Mouse (Mus musculus): ENCODE data around the gene Stx4a. TPM values are rescaled to one million over a fixed set of nuclear protein-coding genes. Genes with fewer than 3 reads are reported as not detected.

Gene Stx4a
- total RNA-seq, 2 experiments from 2014 or later: 34.5 to 40.0 TPM

DNA sequence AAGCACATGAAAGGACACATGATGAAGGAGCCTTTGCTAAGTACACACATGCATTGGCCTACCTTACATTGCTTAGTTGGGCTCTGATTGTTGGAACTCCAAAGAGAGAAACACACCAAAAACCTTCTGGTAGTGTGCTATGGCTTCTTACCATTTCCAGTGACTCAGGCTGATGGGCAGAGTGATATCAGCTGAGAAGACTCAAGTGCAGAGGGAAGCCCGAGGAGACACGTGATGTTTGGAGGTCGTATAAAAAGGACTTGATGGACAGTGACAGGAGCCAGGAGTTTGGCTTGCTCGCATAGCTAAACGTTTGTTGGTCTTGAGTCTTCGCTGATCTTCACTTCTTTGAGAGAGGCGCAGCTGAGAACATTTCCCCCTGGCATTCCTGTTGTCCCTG, 73.4 kb downstream of the Stx4a start:
- DNase-seq: no peak
- intact Hi-C loops (cut with DNase I): no loop called here

DNA sequence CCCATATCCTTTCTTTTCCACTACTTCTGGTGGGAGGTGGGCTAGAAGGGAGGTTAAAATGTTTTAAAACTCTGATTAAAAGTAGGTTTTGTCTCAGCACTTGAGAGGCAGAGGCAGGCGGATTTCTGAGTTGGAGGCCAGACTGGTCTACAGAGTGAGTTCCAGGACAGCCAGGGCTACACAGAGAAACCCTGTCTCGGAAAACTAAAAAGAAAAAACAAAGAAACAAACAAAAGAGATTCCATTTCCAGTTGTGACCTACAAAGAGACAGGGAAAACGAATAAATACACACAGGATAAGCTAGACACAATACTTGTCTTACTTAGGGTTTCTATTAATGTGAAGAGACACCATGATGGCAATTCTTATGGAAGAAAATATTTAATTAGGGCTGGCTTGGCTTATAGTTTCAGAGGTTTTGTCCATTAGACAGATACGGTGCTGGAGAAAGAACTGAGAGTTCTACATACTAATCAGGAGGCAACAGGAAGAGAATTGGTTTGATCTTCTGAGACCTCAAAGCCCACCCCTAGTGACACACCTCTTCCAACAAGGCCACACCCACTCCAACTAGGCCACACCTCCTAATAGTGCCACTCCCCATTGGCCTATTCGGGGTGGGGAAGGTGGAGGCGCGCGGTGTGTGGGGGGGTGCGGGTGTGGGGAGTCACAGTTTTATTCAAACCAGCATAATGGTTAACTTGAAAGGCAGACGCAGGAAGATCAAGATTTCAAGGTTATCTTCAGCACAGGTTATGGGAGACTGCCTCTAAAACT, 74.3 kb downstream of the Stx4a start:
- intact Hi-C loops (cut with DNase I): no loop called here
- no peak for DNase-seq

Other genes starting within 250 kb of the Stx4a start
- 1 to 10 TPM; 7.0 to 7.8 TPM for gene Ccdc189, start 235.7 kb upstream of the Stx4a start, total RNA-seq (2021)
- 10 to 100 TPM; 75.1 to 82.6 TPM for gene Rnf40, start 235.5 kb upstream of the Stx4a start, total RNA-seq (2021)
- gene Zfp629, start 208.5 kb upstream of the Stx4a start, total RNA-seq (2021): 10 to 100 TPM; 31.5 to 33.4 TPM
- gene Bcl7c, start 115.4 kb upstream of the Stx4a start, total RNA-seq (2021): 10 to 100 TPM; 87.2 to 94.3 TPM
- gene Ctf1, start 111.6 kb upstream of the Stx4a start, total RNA-seq (2021): 1 to 10 TPM; 5.3 to 6.5 TPM
- gene Ctf2, start 92.1 kb upstream of the Stx4a start, total RNA-seq (2021): not detected
- 100 to 1,000 TPM; 143 to 148 TPM for gene Fbxl19, start 79.8 kb upstream of the Stx4a start, total RNA-seq (2021)
- gene Orai3, start 54.5 kb upstream of the Stx4a start, total RNA-seq (2021): 10 to 100 TPM; 14.2 to 15.1 TPM
- gene Setd1a, start 47.6 kb upstream of the Stx4a start, total RNA-seq (2021): 10 to 100 TPM; 46.2 to 47.4 TPM
- 1 to 10 TPM; 2.2 to 3.1 TPM for gene Gm49388, start 38.7 kb upstream of the Stx4a start, total RNA-seq (2021)
- 1 to 10 TPM; 3.3 to 5.8 TPM for gene Hsd3b7, start 23.7 kb upstream of the Stx4a start, total RNA-seq (2021)
- gene Stx1b, start 255 bp downstream of the Stx4a start, total RNA-seq (2021): 100 to 1,000 TPM; 193 to 215 TPM
- gene Zfp646, start 51.9 kb downstream of the Stx4a start, total RNA-seq (2021): 10 to 100 TPM; 36.3 to 38.0 TPM
- 10 to 100 TPM; 33.1 to 36.4 TPM for gene Zfp668, start 52.5 kb downstream of the Stx4a start, total RNA-seq (2021)
- gene Prss53, start 66.7 kb downstream of the Stx4a start, total RNA-seq (2021): under 1 TPM; 0.54 to 0.90 TPM
- gene Gm21974, start 71.2 kb downstream of the Stx4a start, total RNA-seq (2021): not detected
- 10 to 100 TPM; 27.4 to 28.2 TPM for gene Vkorc1, start 71.3 kb downstream of the Stx4a start, total RNA-seq (2021)
- gene Bckdk, start 79.8 kb downstream of the Stx4a start, total RNA-seq (2021): 10 to 100 TPM; 39.2 to 43.5 TPM
- 10 to 100 TPM; 28.1 to 31.1 TPM for gene Kat8, start 88.2 kb downstream of the Stx4a start, total RNA-seq (2021)
- gene Prss8, start 105.8 kb downstream of the Stx4a start, total RNA-seq (2021): 1 to 10 TPM in 1 of 2 experiments, under 1 TPM in 1; 0.54 to 1.6 TPM
- gene Prss36, start 122.4 kb downstream of the Stx4a start, total RNA-seq (2021): 10 to 100 TPM; 13.5 to 15.5 TPM
- 100 to 1,000 TPM; 504 to 524 TPM for gene Fus, start 143.2 kb downstream of the Stx4a start, total RNA-seq (2021)
- gene Pycard, start 169.6 kb downstream of the Stx4a start, total RNA-seq (2021): 1 to 10 TPM; 2.4 to 3.3 TPM
- under 1 TPM; 0.26 to 0.56 TPM for gene Trim72, start 179.7 kb downstream of the Stx4a start, total RNA-seq (2021)
- 1 to 10 TPM; 2.1 to 2.2 TPM for gene Itgam, start 238.3 kb downstream of the Stx4a start, total RNA-seq (2021)
- not detected for gene Gm49368, start 238.4 kb downstream of the Stx4a start, total RNA-seq (2021)

Measured in left cerebral cortex, postnatal 4 days (tissue).